Mouse (Mus musculus) macrophage (primary cell): Measurements from ENCODE around the gene Higd1c. TPM values are rescaled to one million over a fixed set of nuclear protein-coding genes. Genes with fewer than 3 reads are reported as not detected.
"Not testable (repeated sequence)": the region's sequence is repeated elsewhere in the genome, so short reads cannot be mapped to it uniquely, and the experiment has no call there.

ENCODE experiments used
- H3K27ac ChIP-seq: fragments of 350-480 bp; formaldehyde crosslinking; 2 replicates; pipeline ENCODE4 v1.9.0; 2021
- H3K36me3 ChIP-seq: fragments of 350-480 bp; formaldehyde crosslinking; 2 replicates; pipeline ENCODE4 v1.9.0; 2021; ENCODE audit errors: inconsistent target
- H3K4me3 ChIP-seq: fragments of 350-480 bp; formaldehyde crosslinking; 2 replicates; pipeline ENCODE4 v1.9.0; 2021; ENCODE audit errors: inconsistent target
- H3K79me2 ChIP-seq: fragments of 350-480 bp; formaldehyde crosslinking; 2 replicates; pipeline ENCODE4 v1.9.0; 2021; ENCODE audit errors: inconsistent target
- WGBS: methylation state at CpG from one replicate; pipeline ENCODE4 v1.1.7; 2026; ENCODE audit warnings: inconsistent platforms; ENCODE audit not compliant: missing documents; 5-methylcytosine and 5-hydroxymethylcytosine counted together
- polyA plus RNA-seq: library from polyadenylated mRNA; stranded (reverse); fragments of 250-400 nt; gene quantifications from 3 replicates; pipeline ENCODE4 v1.2.4, GENCODE M21; 2018; ENCODE audit warnings: inconsistent platforms

The Higd1c gene
- polyA plus RNA-seq, 1 experiment from 2014 or later: not detected

DNA sequence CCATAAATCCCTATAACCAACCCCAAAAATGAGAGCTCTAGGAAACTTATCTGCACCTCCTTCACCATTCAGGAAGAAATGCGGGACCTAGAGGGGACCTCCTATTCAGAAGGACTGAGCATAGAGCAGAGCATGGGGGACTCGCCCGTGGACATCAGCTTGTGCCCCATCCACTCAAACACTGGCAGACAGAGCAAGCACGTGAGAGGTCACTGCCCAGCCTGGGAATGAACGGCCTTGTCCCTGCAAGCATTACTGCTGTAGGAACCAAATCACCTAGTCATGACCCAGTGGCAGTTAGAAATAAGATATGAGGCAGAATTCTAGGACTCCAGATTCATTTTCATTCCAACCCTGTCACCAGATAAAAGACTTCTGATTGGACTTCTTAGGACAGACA is 47.4 kb downstream of the Higd1c start:
- Histone ChIP-seq H3K27ac (no peak overlapping the region), H3K36me3 (peaks cover 46% of the 10 kb centered on the region), H3K4me3 (no peak overlapping the region), H3K79me2 (peaks cover 78% of the 10 kb centered on the region)
- 94% methylated on average over 5 of the region's 5 CpGs for WGBS

DNA sequence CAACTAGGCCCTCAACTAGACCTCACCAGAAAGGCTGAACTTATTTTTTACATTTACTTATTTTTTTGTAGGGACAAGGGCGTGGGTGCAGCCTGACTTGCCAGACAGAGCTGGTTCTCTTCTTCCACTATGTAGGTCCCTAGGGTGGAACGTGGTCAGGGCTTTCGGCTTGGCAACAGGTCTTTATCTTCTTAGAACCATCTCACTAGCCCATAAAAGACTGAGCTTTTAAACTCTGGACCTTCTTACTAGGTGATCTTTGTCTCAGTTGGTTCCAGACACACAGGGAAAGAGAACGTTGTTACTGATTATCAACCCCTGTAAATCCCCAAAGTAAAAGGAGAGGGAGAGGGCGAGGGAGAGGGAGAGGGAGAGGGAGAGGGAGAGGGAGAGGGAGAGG is 49.0 kb downstream of the Higd1c start:
- 89% methylated on average over 4 of the region's 5 CpGs for WGBS
- no peak overlapping the region for H3K27ac ChIP-seq
- no peak overlapping the region for H3K4me3 ChIP-seq
- H3K79me2 ChIP-seq: peaks cover 94% of the 10 kb centered on the region
- peaks cover 30% of the 10 kb centered on the region for H3K36me3 ChIP-seq

DNA sequence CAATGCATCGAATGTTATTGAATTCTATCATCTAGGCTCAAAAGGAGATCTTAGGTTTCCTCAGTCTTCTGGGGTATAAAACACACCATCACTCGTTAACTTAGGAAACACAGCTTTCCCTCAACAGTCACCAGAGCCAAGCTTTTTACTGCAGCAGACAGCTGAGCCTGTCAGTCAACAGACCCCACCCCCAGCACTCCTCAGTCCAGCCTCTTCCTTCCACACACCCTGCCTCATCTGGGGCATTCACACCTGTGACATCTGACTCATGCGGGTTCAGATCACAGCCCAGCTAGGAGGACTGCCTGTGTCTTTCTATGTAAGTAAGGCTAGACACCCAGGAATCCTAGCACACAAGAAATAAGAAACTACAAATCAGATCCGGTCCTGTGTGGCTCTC is 49.7 kb downstream of the Higd1c start:
- Histone ChIP-seq H3K79me2 (peaks cover 100% of the 10 kb centered on the region), H3K27ac (no peak overlapping the region), H3K36me3 (peaks cover 25% of the 10 kb centered on the region), H3K4me3 (no peak overlapping the region)
- 73% methylated on average over 4 of the region's 4 CpGs for WGBS

DNA sequence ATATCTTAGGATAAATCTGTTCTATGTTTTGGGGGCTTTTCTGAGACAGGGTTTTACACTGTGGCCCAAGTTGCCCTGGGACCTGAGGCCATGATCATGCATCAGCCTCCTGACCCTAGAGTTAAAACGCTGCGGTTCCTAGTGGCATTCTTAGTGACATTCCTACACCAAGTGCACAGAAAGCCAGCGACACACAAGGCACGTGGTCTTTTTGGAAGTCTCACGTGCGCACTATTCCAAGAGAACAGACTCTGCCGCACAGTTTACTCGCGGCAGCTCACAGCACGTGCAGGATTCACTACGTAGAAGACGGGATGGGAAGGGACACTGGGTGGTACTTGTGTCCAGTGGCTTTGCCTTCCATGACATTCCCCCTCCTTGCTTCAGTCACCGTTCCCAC is 50.6 kb downstream of the Higd1c start:
- Histone ChIP-seq H3K27ac (no peak overlapping the region), H3K36me3 (peaks cover 16% of the 10 kb centered on the region), H3K4me3 (no peak overlapping the region), H3K79me2 (peaks cover 100% of the 10 kb centered on the region)
- WGBS: 89% methylated on average over 13 of the region's 13 CpGs

DNA sequence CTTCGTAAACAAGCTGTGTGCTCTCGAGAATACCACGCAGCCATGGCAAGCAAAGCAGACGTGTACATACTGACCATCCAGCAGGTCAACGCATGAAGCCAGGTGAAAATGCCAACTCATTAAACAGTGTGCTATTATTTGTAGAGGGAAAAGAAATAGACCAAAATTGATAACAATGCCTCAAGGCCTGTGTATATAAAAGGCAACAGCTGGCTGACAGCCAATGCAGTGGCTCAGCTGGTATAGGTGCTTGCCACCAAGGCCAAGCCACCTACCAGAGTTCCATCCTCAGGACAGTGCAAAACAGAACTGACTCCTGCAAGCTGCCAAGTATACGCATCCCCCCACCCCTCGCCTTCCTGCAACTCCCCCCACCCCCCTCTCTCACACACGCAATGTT is 51.3 kb downstream of the Higd1c start:
- Histone ChIP-seq H3K79me2 (peaks cover 100% of the 10 kb centered on the region), H3K4me3 (no peak overlapping the region), H3K36me3 (peaks cover 9% of the 10 kb centered on the region; the same call in 1 of the 2 replicates), H3K27ac (no peak overlapping the region)
- whole genome bisulfite sequencing: 91% methylated on average over 6 of the region's 8 CpGs

DNA sequence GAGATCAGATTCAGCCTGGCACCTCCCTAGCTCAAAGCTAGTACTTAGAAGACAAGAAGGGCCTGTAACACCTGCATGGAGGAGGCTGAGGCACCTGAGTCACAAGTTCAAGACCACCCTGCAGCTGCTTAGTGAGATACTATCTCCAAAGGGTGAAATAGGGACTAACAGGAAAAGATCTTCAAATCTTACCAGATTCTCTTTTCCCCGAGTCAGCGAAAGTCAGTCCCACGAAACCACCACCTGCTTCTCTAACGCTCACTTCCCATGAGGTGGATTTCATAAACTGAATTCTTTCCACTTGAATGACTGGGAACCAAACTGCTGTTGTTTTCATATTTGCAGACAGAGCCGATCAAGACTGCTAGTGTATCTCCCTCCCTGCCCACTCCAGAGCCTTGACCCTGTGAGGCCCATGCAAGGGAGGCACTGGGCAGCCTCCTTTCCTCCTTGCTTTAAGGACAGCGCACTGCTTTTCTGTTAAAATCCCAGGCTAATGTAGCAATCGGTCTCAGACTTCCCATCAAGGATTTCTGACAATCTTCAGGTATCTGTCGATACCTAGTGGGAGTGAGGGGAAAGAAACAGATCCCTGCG is 53.6 kb downstream of the Higd1c start:
- no peak overlapping the region for H3K27ac ChIP-seq
- H3K79me2 ChIP-seq: peaks cover 88% of the 10 kb centered on the region
- H3K36me3 ChIP-seq: no peaks in the 10 kb centered on the region
- WGBS: 91% methylated on average over 9 of the region's 9 CpGs
- H3K4me3 ChIP-seq: no peak overlapping the region

DNA sequence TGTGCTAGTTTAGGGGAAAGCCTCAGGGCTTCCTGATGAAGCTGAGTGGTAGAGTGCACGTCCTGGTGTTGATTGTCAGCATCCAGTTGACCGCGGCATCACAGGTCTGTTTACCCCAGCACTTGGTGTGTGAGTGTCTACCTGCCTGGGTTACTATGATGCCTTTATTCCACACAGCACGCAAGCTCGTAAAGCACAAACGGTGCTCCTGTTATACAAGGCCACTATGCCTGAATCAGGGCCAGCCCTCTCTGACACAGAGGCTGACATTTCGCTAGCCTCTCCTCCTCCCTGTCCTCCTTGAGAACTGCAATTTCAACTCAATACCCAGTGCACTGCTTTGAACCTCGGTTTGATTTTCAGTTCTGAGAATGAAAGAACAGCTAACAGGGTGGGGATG is 55.0 kb downstream of the Higd1c start:
- 89% methylated on average over 8 of the region's 8 CpGs for WGBS
- no peaks in the 10 kb centered on the region for H3K36me3 ChIP-seq
- H3K79me2 ChIP-seq: peaks cover 74% of the 10 kb centered on the region
- H3K4me3 ChIP-seq: no peak overlapping the region
- no peak overlapping the region for H3K27ac ChIP-seq

DNA sequence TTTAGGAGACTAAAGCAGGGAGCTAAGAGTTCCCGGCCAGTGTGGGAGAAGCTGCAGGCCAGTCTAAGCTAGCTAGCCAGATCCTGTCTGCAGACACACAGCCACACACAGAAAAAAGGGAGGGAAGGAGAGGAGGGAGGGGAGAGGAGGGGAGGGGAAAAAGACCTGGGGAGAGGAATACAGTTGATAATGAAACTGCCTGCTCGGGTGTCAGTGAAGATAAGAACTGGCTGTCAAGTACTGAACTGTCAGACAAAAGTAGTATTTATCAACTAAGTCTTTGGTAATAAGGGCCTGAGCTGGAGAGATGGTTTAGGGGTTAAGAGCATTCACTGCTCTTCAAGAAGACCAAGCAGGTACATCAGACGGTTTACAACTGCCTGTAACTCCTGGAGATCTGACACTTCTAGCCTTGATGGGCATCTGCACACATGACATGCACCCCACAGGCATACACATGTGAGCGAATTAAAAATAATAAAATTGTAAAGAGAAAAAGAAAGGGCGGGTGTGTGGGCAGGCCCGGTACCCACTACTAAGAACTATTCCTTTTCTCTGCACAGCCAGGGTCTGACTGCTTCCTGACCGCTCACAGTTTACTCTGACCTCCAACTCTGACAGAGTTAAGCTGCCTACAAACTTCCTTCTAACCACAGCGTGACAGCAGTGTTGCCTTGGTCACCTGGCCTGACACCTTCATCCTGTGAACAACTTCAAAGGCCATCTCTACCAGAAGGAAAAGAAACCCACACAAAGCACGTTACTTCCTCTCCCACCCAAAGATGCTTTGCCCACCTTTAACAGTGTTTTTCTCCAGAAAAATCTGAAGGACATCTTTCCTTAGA is 55.8 kb downstream of the Higd1c start:
- Histone ChIP-seq H3K27ac (peak overlapping the region; percentile 84), H3K36me3 (no peaks in the 10 kb centered on the region), H3K4me3 (no peak overlapping the region), H3K79me2 (peaks cover 66% of the 10 kb centered on the region)
- WGBS: 52% methylated on average over 9 of the region's 9 CpGs

DNA sequence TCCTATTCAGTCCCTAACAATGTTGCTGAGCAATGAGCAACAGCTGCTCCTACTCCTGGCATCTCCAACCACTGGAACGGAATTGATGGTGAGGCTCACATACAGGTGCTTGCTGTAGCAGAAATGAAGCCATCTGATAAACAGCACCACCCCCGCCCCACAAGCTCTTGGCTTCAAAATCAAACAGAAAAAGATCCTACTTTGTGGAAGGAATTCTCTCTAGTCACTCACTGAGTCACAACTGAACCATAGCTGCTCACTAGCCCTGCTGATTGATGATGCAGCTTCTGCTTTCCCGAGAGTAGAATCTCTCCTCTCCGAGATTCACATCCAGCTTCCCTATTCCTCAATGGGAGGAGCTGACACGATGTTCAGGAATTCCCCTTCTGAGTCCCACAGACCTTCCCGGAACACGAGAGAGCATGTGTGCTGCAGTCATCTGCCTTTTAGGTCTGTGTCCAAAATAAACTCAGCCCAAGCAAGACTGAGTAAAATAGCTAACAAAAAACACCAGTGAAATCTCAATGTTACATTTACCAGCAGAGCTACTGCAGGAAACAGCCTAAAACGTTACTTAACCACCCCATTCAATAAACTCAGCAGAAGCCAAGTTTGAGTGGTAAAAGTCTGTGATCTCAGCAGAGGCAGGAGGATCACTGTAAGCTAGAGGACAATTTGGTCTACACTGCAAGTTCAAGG is 56.9 kb downstream of the Higd1c start:
- peak overlapping the region; percentile 52 for H3K4me3 ChIP-seq
- 33% methylated on average over 8 of the region's 8 CpGs for WGBS
- peaks cover 55% of the 10 kb centered on the region for H3K79me2 ChIP-seq
- peak overlapping the region; percentile 84 for H3K27ac ChIP-seq
- no peaks in the 10 kb centered on the region for H3K36me3 ChIP-seq

DNA sequence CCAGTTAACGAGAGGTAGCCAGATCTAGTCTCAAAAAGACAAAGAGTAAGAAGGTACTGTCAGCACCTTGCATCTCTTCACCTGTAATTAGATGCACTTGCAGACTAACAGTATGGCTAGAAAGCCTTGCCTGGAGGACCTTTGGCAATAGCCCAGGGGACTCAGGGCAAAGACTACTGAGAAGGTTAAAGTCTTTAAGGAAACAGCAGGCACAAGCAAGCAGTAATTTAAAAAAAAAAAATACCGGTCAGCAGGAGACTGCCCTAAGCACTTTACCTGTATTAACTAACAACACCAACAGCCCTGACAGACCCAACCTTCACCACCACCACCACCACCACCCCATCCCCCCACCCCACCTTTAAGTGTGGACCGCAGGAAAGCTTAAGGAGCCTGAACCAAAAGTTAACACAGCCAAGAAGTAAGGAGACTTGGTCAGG is 57.4 kb downstream of the Higd1c start, which contains the start of gene Gm5475:
TSS of gene Gm5475 (plus strand) at position 390 of the 440 bp plus-strand sequence.
- Histone ChIP-seq H3K79me2 (peaks cover 49% of the 10 kb centered on the region), H3K27ac (peak within 1 kb of the TSS; percentile 84), H3K4me3 (peak within 1 kb of the TSS; percentile 52)
- not testable (repeated sequence) for H3K36me3 ChIP-seq
- 86% methylated on average over 1 of the region's 3 CpGs for WGBS

DNA sequence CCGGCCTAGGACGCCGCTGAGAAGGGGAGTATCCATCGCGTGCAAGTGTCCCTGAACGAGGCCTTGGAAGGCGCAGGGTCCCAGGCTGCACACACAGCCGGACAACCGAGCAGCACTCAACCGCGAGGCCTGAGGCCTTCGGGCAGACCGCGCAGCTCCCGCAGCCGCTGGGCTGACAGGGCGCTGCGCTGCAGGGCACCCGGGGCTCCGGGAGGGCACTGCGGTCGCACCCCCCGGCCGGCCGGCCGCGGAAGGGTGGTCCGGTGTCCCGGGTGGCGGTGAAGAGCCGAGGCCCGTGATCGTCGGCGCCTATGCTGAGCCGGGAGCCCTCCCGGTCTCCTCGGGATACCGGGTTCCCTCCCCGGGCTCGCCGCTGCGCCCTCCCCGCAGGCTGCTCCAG is 58.1 kb downstream of the Higd1c start:
- peak overlapping the region; percentile 84 for H3K27ac ChIP-seq
- H3K79me2 ChIP-seq: peaks cover 42% of the 10 kb centered on the region
- peak overlapping the region; percentile 52 for H3K4me3 ChIP-seq
- WGBS: 2% methylated on average over 44 of the region's 44 CpGs
- no peaks in the 10 kb centered on the region for H3K36me3 ChIP-seq

DNA sequence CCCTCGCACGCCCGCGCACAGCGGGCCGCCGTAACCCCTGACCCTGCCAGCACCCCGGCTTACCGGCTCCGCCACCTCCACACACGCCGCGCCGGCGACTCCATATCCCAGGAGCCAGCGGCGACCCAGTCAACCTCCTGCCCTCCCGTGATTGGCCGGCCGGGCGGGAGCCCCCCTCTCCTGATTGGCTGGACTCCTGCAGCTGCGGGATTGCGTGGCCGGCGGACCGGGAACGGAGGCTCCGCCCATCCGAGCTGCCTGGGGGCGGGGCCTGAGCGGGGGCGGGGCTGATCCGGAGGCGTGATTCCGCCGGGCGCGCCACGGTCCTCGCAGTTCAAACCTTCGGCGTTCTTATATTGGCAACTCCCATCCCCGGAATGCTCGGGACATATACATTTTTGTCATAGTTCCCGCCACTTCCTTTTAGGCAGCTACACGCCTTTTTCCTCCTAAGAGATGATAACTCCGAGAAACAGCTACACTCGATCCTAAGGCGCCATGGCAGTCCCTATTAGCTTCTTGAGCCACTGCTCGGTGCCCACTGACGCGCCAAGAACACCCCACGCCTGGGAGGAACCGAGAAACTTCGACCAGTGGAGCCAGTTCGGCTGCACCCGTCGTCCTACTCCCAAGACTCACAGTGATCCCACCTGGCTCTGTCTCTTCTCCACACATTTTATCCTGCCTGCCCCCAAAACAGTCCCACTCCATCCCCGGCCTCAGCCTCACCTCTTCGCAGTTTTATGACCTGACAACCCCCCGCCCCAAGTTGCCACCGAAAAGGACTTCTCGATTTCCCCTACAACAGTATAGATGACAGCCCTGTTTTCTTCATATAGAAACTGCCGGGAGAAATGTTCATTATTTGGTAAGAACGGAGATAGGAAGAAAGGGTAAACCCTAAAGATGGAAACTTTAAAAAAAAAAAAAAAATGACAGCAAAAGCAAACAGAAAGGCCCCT is 58.8 kb downstream of the Higd1c start:
- no peak overlapping the region for H3K27ac ChIP-seq
- H3K79me2 ChIP-seq: peaks cover 35% of the 10 kb centered on the region
- no peaks in the 10 kb centered on the region for H3K36me3 ChIP-seq
- H3K4me3 ChIP-seq: peak overlapping the region; percentile 40
- under 1% methylated on average over 65 of the region's 65 CpGs for WGBS

DNA sequence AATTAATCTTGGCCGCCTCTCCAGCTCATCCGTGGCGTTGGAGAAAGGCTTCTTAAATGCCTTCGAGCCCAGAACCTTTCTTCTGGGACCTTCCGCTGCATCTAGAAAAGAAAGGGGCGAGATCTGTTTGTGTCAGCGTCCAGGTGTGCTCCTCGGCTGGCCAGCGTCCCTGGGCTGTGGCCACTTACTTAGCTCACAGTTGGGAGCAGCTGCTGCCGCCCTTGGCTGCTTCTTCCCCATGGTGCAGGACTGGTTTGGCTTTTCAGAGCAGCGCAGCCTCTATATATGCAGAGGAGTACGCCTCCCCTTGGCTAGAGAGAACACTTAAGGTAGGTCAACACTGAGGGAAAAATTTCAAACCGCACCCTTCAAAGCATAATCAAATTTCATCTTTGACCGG is 59.6 kb downstream of the Higd1c start:
- Histone ChIP-seq H3K4me3 (peak overlapping the region; percentile 40), H3K79me2 (peaks cover 28% of the 10 kb centered on the region), H3K27ac (no peak overlapping the region), H3K36me3 (no peaks in the 10 kb centered on the region)
- WGBS: 10% methylated on average over 11 of the region's 14 CpGs
